Mouse (Mus musculus) v-Abl transformed pro-B cells (cell line): Measurements from ENCODE around the gene Rhobtb1.

ENCODE experiments used
- in situ Hi-C, 2 experiments: fragments of 400-800 bp; cut with MboI; formaldehyde crosslinking; loops; one replicate each; pipeline ENCODE4 v1.15.1; 2025; ENCODE audit not compliant: unreplicated experiment in 2 of 2

The Rhobtb1 gene

GRCm38 (mm10) chr10:69302667-69303066, 151.4 kb downstream of the Rhobtb1 start:
- in situ Hi-C loops = loop anchor here in 1 of 2 experiments (25.0 kb wide), 2 partner anchors 1015 to 1315 kb away; partner anchors contain the start of genes Arid5b and Rtkn2

GRCm38 (mm10) chr10:69304819-69305218, 153.6 kb downstream of the Rhobtb1 start:
- in situ Hi-C loops = loop anchor here (5.0 to 25.0 kb wide), 4 partner anchors 43 to 1318 kb away; partner anchors contain the start of genes Arid5b (in 1 of the 2) and Rtkn2 (in 1 of the 2)

- in situ Hi-C loops = loop anchor here (5.0 to 25.0 kb wide), 4 partner anchors 43 to 1318 kb away; partner anchors contain the start of genes Arid5b (in 1 of the 2) and Rtkn2 (in 1 of the 2)
These were observed 154.4 kb downstream of the Rhobtb1 start for GRCm38 (mm10) chr10:69305600-69305999.

GRCm38 (mm10) chr10:69306205-69306604, 155.0 kb downstream of the Rhobtb1 start:
- in situ Hi-C loops = loop anchor here (5.0 to 25.0 kb wide), 4 partner anchors 44 to 1319 kb away; partner anchors contain the start of genes Arid5b (in 1 of the 2) and Rtkn2 (in 1 of the 2)

- in situ Hi-C loops = loop anchor here (5.0 to 25.0 kb wide), 4 partner anchors 45 to 1320 kb away; partner anchors contain the start of genes Arid5b (in 1 of the 2) and Rtkn2 (in 1 of the 2)
These were observed 155.8 kb downstream of the Rhobtb1 start for GRCm38 (mm10) chr10:69307067-69307466.

- in situ Hi-C loops = loop anchor here (5.0 to 25.0 kb wide), 4 partner anchors 47 to 1322 kb away; partner anchors contain the start of genes Arid5b (in 1 of the 2) and Rtkn2 (in 1 of the 2)
These were observed 157.9 kb downstream of the Rhobtb1 start for GRCm38 (mm10) chr10:69309109-69309508.

- in situ Hi-C loops = loop anchor here in 1 of 2 experiments (25.0 kb wide), 2 partner anchors 1025 to 1325 kb away; partner anchors contain the start of genes Arid5b and Rtkn2
These were observed 160.6 kb downstream of the Rhobtb1 start for GRCm38 (mm10) chr10:69311867-69312266.

- in situ Hi-C loops = loop anchor here in 1 of 2 experiments (25.0 kb wide), 2 partner anchors 1027 to 1327 kb away; partner anchors contain the start of genes Arid5b and Rtkn2
These were observed 162.7 kb downstream of the Rhobtb1 start for GRCm38 (mm10) chr10:69313944-69314343.

GRCm38 (mm10) chr10:69318514-69318913, 167.3 kb downstream of the Rhobtb1 start:
- in situ Hi-C loops = loop anchor here in 1 of 2 experiments (5.0 to 25.0 kb wide), 3 partner anchors 406 to 1331 kb away; partner anchors contain the start of genes Arid5b and Rtkn2

- in situ Hi-C loops = loop anchor here (5.0 to 25.0 kb wide), 9 partner anchors 416 to 1996 kb away; partner anchors contain the start of genes Arid5b (in 2 of the 2) and Rtkn2 (in 1 of the 2)
These were observed 169.7 kb downstream of the Rhobtb1 start for GRCm38 (mm10) chr10:69320667-69321518.

GRCm38 (mm10) chr10:69321519-69322035, 170.3 kb downstream of the Rhobtb1 start:
- in situ Hi-C loops = loop anchor here (5.0 to 25.0 kb wide), 9 partner anchors 417 to 1997 kb away; partner anchors contain the start of genes Arid5b (in 2 of the 2) and Rtkn2 (in 1 of the 2)

- in situ Hi-C loops = loop anchor here (5.0 to 25.0 kb wide), 9 partner anchors 419 to 1999 kb away; partner anchors contain the start of genes Arid5b (in 2 of the 2) and Rtkn2 (in 1 of the 2)
These were observed 172.8 kb downstream of the Rhobtb1 start for GRCm38 (mm10) chr10:69323986-69324385.

- in situ Hi-C loops = loop anchor here (5.0 to 25.0 kb wide), 10 partner anchors 420 to 2000 kb away; partner anchors contain the start of genes Ado (in 2 of the 2), Arid5b (in 2 of the 2), Egr2 (in 2 of the 2) and Rtkn2 (in 1 of the 2)
These were observed 173.6 kb downstream of the Rhobtb1 start for GRCm38 (mm10) chr10:69324816-69325215.

- in situ Hi-C loops = loop anchor here (10.0 to 25.0 kb wide), 7 partner anchors 422 to 2002 kb away; partner anchors contain the start of genes Ado (in 2 of the 2), Egr2 (in 2 of the 2) and Arid5b (in 1 of the 2)
These were observed 175.2 kb downstream of the Rhobtb1 start for GRCm38 (mm10) chr10:69326433-69326832.

- in situ Hi-C loops = loop anchor here (10.0 to 25.0 kb wide), 7 partner anchors 423 to 2003 kb away; partner anchors contain the start of genes Ado (in 2 of the 2), Egr2 (in 2 of the 2) and Arid5b (in 1 of the 2)
These were observed 176.1 kb downstream of the Rhobtb1 start for GRCm38 (mm10) chr10:69327362-69327761.

GRCm38 (mm10) chr10:69328029-69328655, 176.9 kb downstream of the Rhobtb1 start:
- in situ Hi-C loops = loop anchor here (10.0 to 25.0 kb wide), 7 partner anchors 423 to 2003 kb away; partner anchors contain the start of genes Ado (in 2 of the 2), Egr2 (in 2 of the 2) and Arid5b (in 1 of the 2)

GRCm38 (mm10) chr10:69328656-69329046, 177.4 kb downstream of the Rhobtb1 start:
- in situ Hi-C loops = loop anchor here (10.0 to 25.0 kb wide), 7 partner anchors 424 to 2004 kb away; partner anchors contain the start of genes Ado (in 2 of the 2), Egr2 (in 2 of the 2) and Arid5b (in 1 of the 2)

- in situ Hi-C loops = loop anchor here (25.0 kb wide), 1 partner anchor 1794 kb away; the partner anchor contains the start of genes Ado (in 2 of the 2) and Egr2 (in 2 of the 2)
These were observed 180.0 kb downstream of the Rhobtb1 start for GRCm38 (mm10) chr10:69331231-69331630.

- in situ Hi-C loops = loop anchor here (25.0 kb wide), 1 partner anchor 1796 kb away; the partner anchor contains the start of genes Ado (in 2 of the 2) and Egr2 (in 2 of the 2)
These were observed 182.0 kb downstream of the Rhobtb1 start for GRCm38 (mm10) chr10:69333212-69333611.
